Mouse (Mus musculus) brain, embryonic 14.5 days (tissue): ENCODE measurements around the gene Copa.

Experiments
- CTCF ChIP-seq: fragments of 200-500 bp; IDR thresholded peaks from 2 replicates; pipeline ENCODE4 v1.5.1; 2012; ENCODE audit warnings: inconsistent platforms, mild to moderate bottlenecking, moderate library complexity, borderline replicate concordance; ENCODE audit not compliant: insufficient read depth, insufficient read length; ENCODE audit errors: extremely low read depth
- POLR2A ChIP-seq: fragments of 200-500 bp; IDR thresholded peaks from 2 replicates; pipeline ENCODE4 v1.6.1; 2012; ENCODE audit warnings: mild to moderate bottlenecking, inconsistent platforms, borderline replicate concordance; ENCODE audit not compliant: poor library complexity, insufficient read depth, insufficient read length, severe bottlenecking; ENCODE audit errors: extremely low read depth

DNA sequence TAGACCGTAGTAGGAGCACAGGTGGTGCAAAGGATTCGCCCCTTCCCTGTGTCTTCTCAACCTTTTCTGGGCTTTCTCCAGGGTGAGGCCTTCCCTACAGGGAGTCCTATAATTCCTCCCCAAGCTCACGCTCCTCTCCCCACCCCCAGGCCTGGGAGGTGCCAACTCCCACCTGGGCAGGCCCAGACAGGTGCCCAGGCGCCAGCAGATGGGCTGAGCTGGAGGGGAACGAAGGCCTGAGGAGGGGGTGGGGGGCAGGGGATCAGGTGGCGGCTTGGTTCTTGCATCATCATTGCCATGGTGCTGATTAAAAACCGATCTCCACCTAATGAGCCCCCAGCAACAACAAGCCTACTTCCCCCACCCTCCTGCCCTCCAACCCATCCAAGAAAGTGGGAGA is 23.5 kb upstream of the Copa start:
- TF ChIP-seq CTCF (no peak), POLR2A (no peak)
